Mouse (Mus musculus) midbrain, embryonic 15.5 days (tissue): Measurements from ENCODE around the gene Scn4b. TPM values are rescaled to one million over a fixed set of nuclear protein-coding genes. Genes with fewer than 3 reads are reported as not detected.

ENCODE experiments used
- ATAC-seq: fragments of 200-750 bp; cut with Nextera tagmentation; replicated peaks from 2 replicates; pipeline ENCODE4 v1.8.0; 2017; ENCODE audit warnings: moderate TSS enrichment
- H3K27ac ChIP-seq: fragments of 300-500 bp; sonication (generic); 2 replicates; pipeline ENCODE4 v1.5.1; 2015; ENCODE audit warnings: mild to moderate bottlenecking, inconsistent platforms
- H3K27me3 ChIP-seq: fragments of 300-500 bp; sonication (generic); replicated peaks from 2 replicates; pipeline ENCODE4 v1.6.1; 2015; ENCODE audit warnings: inconsistent platforms
- H3K36me3 ChIP-seq: fragments of 300-500 bp; sonication (generic); replicated peaks from 2 replicates; pipeline ENCODE4 v1.6.1; 2015; ENCODE audit warnings: inconsistent platforms
- H3K4me1 ChIP-seq: fragments of 300-500 bp; sonication (generic); 2 replicates; pipeline ENCODE4 v1.6.1; 2015; ENCODE audit warnings: inconsistent platforms
- H3K4me2 ChIP-seq: fragments of 300-500 bp; sonication (generic); 2 replicates; pipeline ENCODE4 v1.6.1; 2015; ENCODE audit warnings: inconsistent platforms, mild to moderate bottlenecking, moderate library complexity
- H3K4me3 ChIP-seq: fragments of 300-500 bp; sonication (generic); 2 replicates; pipeline ENCODE4 v1.5.1; 2015; ENCODE audit warnings: mild to moderate bottlenecking, inconsistent platforms
- H3K9ac ChIP-seq: fragments of 300-500 bp; sonication (generic); 2 replicates; pipeline ENCODE4 v1.6.1; 2015; ENCODE audit warnings: mild to moderate bottlenecking, inconsistent platforms
- H3K9me3 ChIP-seq: fragments of 300-500 bp; sonication (generic); 2 replicates; pipeline ENCODE4 v1.6.1; 2016; ENCODE audit warnings: inconsistent platforms
- WGBS: fragments of 180-500 bp; shearing (Covaris S2); methylation state at CpG from one replicate; pipeline ENCODE4 v1.1.7; 2015; ENCODE audit warnings: mixed read lengths; 5-methylcytosine and 5-hydroxymethylcytosine counted together
- polyA plus RNA-seq: library from polyadenylated mRNA; unstranded; fragments of >200 nt; fragmentation: Nextera tagmentation; extraction: Ambion mirVana; gene quantifications from 2 replicates; pipeline ENCODE4 v1.2.1, GENCODE M21; 2015

The Scn4b gene
- polyA plus RNA-seq, 1 experiment from 2014 or later, result 0.30 TPM

DNA sequence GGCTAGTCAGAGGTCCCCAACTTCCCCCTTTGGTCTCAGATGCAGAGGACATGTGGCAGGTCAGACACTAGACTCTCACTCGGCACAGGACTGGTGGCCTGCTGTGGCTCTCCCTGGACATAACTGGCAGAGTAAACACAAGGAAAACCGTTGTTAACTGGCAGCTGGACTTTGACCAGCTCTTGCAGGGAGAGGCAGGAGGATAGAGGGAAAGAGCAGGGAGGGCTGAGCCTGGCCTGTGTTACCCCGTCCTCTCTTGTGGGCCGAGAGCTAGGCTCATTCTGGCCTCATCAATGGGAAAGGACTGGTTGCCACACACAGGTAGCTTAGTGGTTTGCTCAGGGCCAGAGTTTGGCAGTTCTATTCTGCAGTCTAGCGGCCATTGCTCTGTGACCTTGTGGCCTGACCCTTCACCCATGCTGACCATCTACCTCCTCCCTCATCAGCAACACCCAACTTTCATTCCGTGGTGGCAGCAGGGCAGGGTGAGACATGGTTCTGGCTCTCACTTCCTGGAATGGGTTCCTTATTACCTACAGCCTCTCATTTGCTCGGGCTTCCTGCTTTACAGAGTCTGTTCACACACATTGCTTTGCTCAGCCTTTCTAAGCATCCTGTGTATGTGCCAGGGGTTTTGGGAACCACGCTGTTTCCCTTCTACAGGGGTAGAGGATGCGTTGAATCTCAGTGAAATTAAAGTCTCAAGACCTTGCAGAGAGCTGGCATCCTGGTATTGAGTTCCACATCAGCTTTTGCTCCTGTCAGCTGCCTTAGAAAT lies 64.0 kb downstream of the Scn4b start:
- H3K4me3 ChIP-seq, result no peak overlapping the region
- no peaks in the 10 kb centered on the region for H3K36me3 ChIP-seq
- no peak for ATAC-seq
- no peak overlapping the region for H3K9ac ChIP-seq
- H3K4me1 ChIP-seq, result no peaks in the 10 kb centered on the region
- 73% methylated on average over 9 of the region's 9 CpGs for WGBS
- no peaks in the 10 kb centered on the region for H3K9me3 ChIP-seq
- no peak overlapping the region for H3K4me2 ChIP-seq
- H3K27me3 ChIP-seq, result no peaks in the 10 kb centered on the region
- no peak overlapping the region for H3K27ac ChIP-seq

Other genes starting within 250 kb of the Scn4b start
- 670 and 687 TPM in 2 replicates for gene Atp5l, start 217.7 kb upstream of the Scn4b start, polyA plus RNA-seq
- 35.7 and 40.5 TPM in 2 replicates for gene Ube4a, start 172.8 kb upstream of the Scn4b start, polyA plus RNA-seq
- not detected in 2 replicates for gene Cd3g, start 158.0 kb upstream of the Scn4b start, polyA plus RNA-seq
- gene Cd3d, start 156.6 kb upstream of the Scn4b start, polyA plus RNA-seq, result not detected in 2 replicates
- gene Cd3e, start 128.8 kb upstream of the Scn4b start, polyA plus RNA-seq, result 0.09 TPM in 1 of 2 replicates, not detected in the other
- 2.5 and 2.8 TPM in 2 replicates for gene Mpzl2, start 98.6 kb upstream of the Scn4b start, polyA plus RNA-seq
- gene Mpzl3, start 83.2 kb upstream of the Scn4b start, polyA plus RNA-seq, result 1.2 TPM in 2 replicates
- gene Jaml, start 59.2 kb upstream of the Scn4b start, polyA plus RNA-seq, result 0.24 and 0.26 TPM in 2 replicates
- gene Scn2b, start 20.6 kb upstream of the Scn4b start, polyA plus RNA-seq, result 10.0 and 11.2 TPM in 2 replicates
- gene BC049352, start 43.6 kb downstream of the Scn4b start, polyA plus RNA-seq, result not detected in 2 replicates
- not detected in 2 replicates for gene Tmprss4, start 65.7 kb downstream of the Scn4b start, polyA plus RNA-seq
- 0.68 and 0.91 TPM in 2 replicates for gene Il10ra, start 130.8 kb downstream of the Scn4b start, polyA plus RNA-seq
- not detected in 2 replicates for gene Tmprss13, start 180.7 kb downstream of the Scn4b start, polyA plus RNA-seq
- 639 and 647 TPM in 2 replicates for gene Fxyd6, start 231.8 kb downstream of the Scn4b start, polyA plus RNA-seq